Mouse (Mus musculus) brain, embryonic 14.5 days (tissue): ENCODE results near the gene Sec24d.

Experiments
- CTCF ChIP-seq: fragments of 200-500 bp; IDR thresholded peaks from 2 replicates; pipeline ENCODE4 v1.5.1; 2012; ENCODE audit warnings: inconsistent platforms, mild to moderate bottlenecking, moderate library complexity, borderline replicate concordance; ENCODE audit not compliant: insufficient read depth, insufficient read length; ENCODE audit errors: extremely low read depth
- POLR2A ChIP-seq: fragments of 200-500 bp; IDR thresholded peaks from 2 replicates; pipeline ENCODE4 v1.6.1; 2012; ENCODE audit warnings: mild to moderate bottlenecking, inconsistent platforms, borderline replicate concordance; ENCODE audit not compliant: poor library complexity, insufficient read depth, insufficient read length, severe bottlenecking; ENCODE audit errors: extremely low read depth

DNA sequence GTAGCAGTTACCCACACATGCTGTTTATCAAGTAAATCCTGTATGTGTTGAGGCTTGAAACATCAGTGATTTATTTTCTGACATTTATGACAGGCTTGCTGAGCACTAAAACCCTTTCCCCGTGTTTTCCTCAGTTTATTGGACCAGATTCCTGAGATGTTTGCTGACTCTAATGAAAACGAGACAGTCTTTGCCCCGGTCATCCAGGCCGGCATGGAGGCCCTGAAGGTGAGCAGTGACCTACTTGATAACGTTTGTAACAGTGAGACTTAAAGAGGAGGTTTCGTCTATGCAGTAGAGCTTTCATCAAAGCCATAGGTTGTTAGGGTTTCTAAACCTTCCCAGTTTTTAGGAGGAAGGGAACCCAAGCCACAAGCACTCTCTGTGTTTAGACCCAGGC lies 76.4 kb downstream of the Sec24d start:
- TF ChIP-seq POLR2A, result no peak
- TF ChIP-seq CTCF, result no peak
